Mouse (Mus musculus) heart, postnatal 4 days (tissue): ENCODE data around the gene Ube2l6. TPM values are rescaled to one million over a fixed set of nuclear protein-coding genes. Genes with fewer than 3 reads are reported as not detected.

Experiments
- DNase-seq: peaks from one replicate; pipeline ENCODE4 v3.0.0; 2021
- total RNA-seq, 2 experiments: library from RNA; stranded (reverse); gene quantifications; 2 replicates each; pipeline ENCODE4 v1.2.3; 2021

Ube2l6 gene
- total RNA-seq, 2 experiments from 2014 or later: 23.1 to 51.0 TPM

- peak; percentile 33 for DNase-seq
Observed at GRCm38 (mm10) chr2:84838993-84839980, 40.7 kb downstream of the Ube2l6 start.

GRCm38 (mm10) chr2:84840016-84840747 is 41.6 kb downstream of the Ube2l6 start:
- peak; percentile 83 for DNase-seq

GRCm38 (mm10) chr2:84840748-84841563 is 42.3 kb downstream of the Ube2l6 start:
- peak; percentile 19 for DNase-seq

GRCm38 (mm10) chr2:84841905-84842304 is 43.3 kb downstream of the Ube2l6 start:
- DNase-seq: no peak

- no peak for DNase-seq
Observed at GRCm38 (mm10) chr2:84843654-84844053, 45.0 kb downstream of the Ube2l6 start.

- no peak for DNase-seq
Observed at GRCm38 (mm10) chr2:84845226-84845625, 46.6 kb downstream of the Ube2l6 start.

GRCm38 (mm10) chr2:84850407-84851129 is 51.9 kb downstream of the Ube2l6 start:
- DNase-seq: no peak

GRCm38 (mm10) chr2:84851130-84852040 is 52.8 kb downstream of the Ube2l6 start:
- peak; percentile 60 for DNase-seq

GRCm38 (mm10) chr2:84855732-84856131 is 57.1 kb downstream of the Ube2l6 start:
- peak; percentile 68 for DNase-seq

GRCm38 (mm10) chr2:84858551-84858950 is 59.9 kb downstream of the Ube2l6 start:
- no peak for DNase-seq

Other genes with a start within 250 kb of the Ube2l6 start
- 100 to 1,000 TPM; 161 to 162 TPM for gene Ctnnd1, start 148.1 kb upstream of the Ube2l6 start, total RNA-seq
- gene Btbd18, start 139.7 kb upstream of the Ube2l6 start, total RNA-seq: under 1 TPM in 1 of 2 experiments, not detected in 1; 0.11 TPM
- 100 to 1,000 TPM; 109 to 112 TPM for gene Selenoh, start 128.1 kb upstream of the Ube2l6 start, total RNA-seq
- 10 to 100 TPM; 15.3 to 22.6 TPM for gene Gm28635, start 120.8 kb upstream of the Ube2l6 start, total RNA-seq
- 10 to 100 TPM; 18.9 to 20.2 TPM for gene Med19, start 120.4 kb upstream of the Ube2l6 start, total RNA-seq
- 100 to 1,000 TPM; 105 to 107 TPM for gene Tmx2, start 119.7 kb upstream of the Ube2l6 start, total RNA-seq
- 10 to 100 TPM; 73.9 to 74.2 TPM for gene Zdhhc5, start 83.6 kb upstream of the Ube2l6 start, total RNA-seq
- 1 to 10 TPM; 7.4 to 7.9 TPM for gene Clp1, start 71.5 kb upstream of the Ube2l6 start, total RNA-seq
- under 1 TPM; 0.77 to 0.88 TPM for gene Ypel4, start 64.8 kb upstream of the Ube2l6 start, total RNA-seq
- 1 to 10 TPM; 8.6 to 9.4 TPM for gene Gm19426, start 55.2 kb upstream of the Ube2l6 start, total RNA-seq
- 10 to 100 TPM; 27.2 to 30.0 TPM for gene Serping1, start 23.4 kb upstream of the Ube2l6 start, total RNA-seq
- gene Smtnl1, start 23.8 kb downstream of the Ube2l6 start, total RNA-seq: under 1 TPM; 0.14 TPM
- 100 to 1,000 TPM; 107 to 126 TPM for gene Timm10, start 28.2 kb downstream of the Ube2l6 start, total RNA-seq
- gene Slc43a1, start 40.0 kb downstream of the Ube2l6 start, total RNA-seq: 1 to 10 TPM; 2.1 to 2.7 TPM
- 1 to 10 TPM; 3.2 to 4.1 TPM for gene Rtn4rl2, start 87.9 kb downstream of the Ube2l6 start, total RNA-seq
- gene Slc43a3, start 137.8 kb downstream of the Ube2l6 start, total RNA-seq: 10 to 100 TPM; 44.1 to 52.6 TPM
- not detected for gene Prg2, start 181.6 kb downstream of the Ube2l6 start, total RNA-seq
- not detected for gene Prg3, start 189.4 kb downstream of the Ube2l6 start, total RNA-seq
- gene Ssrp1, start 238.4 kb downstream of the Ube2l6 start, total RNA-seq: 100 to 1,000 TPM; 106 to 108 TPM
- gene P2rx3, start 238.6 kb downstream of the Ube2l6 start, total RNA-seq: under 1 TPM; 0.14 to 0.24 TPM
- 10 to 100 TPM; 87.1 to 88.2 TPM for gene Tnks1bp1, start 249.2 kb downstream of the Ube2l6 start, total RNA-seq